Mouse (Mus musculus): ENCODE results near the gene Gm10142. TPM values are rescaled to one million over a fixed set of nuclear protein-coding genes. Genes with fewer than 3 reads are reported as not detected.
"Not testable (repeated sequence)": the region's sequence is repeated elsewhere in the genome, so short reads cannot be mapped to it uniquely, and the experiment has no call there.

Gm10142 gene
- total RNA-seq (2015; ENCODE audit: low replicate concordance) = not detected in 2 replicates
- total RNA-seq (2017; ENCODE audit: low replicate concordance) = not detected in 2 replicates

DNA sequence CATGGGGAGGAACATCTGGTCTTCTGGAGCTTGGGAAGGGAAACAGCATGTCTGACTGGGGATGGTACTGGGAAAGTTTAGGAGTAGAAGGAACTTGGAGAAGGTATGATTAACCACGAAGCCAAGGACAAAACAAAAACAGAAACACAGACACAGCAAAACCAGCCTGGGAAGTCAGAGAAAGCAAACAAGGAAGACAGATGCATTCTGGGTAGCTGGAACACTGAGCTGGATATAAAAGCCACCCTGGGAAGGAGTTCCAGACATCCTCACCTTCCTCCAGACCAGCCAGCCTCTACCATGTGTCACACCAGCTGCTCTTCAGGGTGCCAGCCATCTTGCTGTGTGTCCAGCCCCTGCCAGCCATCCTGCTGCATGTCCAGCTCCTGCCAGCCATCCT, at the start of gene Gm10142:
TSS of gene Gm10142 (plus strand) at position 301 of the 400 bp plus-strand sequence.
- no peak for ATAC-seq (replicated peaks; ENCODE audit: low FRiP score, poor library complexity, severe bottlenecking)

DNA sequence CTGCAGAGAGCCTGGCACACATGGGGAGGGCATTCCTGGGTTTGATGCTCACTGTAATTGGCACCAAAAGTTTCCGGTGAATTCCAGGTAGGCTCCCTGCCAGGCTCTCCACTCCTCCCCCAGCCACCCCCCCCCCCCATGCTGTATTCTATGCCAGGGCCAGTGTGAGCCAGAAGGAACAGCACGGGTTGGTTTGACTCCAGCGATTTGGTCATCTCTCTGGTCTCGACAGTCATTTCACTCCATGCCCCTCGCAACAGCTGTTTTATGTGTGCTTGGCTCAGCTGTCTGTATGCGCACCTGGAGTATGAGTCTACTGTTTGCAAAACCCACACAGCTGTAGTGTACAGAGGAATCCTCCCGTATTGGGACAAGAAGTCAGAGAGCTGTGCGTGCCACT, 49.3 kb upstream of the Gm10142 start:
- ATAC-seq (replicated peaks; ENCODE audit: low FRiP score, poor library complexity, severe bottlenecking) = no peak

DNA sequence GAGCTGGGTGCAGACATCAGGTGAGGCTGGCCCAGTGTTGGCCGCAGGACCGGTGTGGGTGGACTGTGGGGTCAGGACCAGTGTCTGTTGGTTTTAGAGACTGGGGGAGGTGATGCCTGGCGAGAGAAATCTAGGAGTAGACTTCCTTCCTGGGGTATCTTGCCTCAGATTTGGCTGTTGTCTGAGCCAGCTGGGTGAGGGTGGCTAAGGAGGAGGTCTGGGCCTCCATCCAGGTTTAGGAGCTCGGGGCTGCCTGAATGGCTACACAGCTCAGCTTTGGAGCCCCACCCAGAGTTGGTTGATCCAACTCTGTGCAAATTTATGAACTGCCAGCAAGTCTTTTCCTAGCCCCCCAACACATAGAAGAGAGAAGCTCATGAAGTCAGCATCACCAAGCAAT, 48.2 kb upstream of the Gm10142 start:
- no peak for ATAC-seq (replicated peaks; ENCODE audit: low FRiP score, poor library complexity, severe bottlenecking)

DNA sequence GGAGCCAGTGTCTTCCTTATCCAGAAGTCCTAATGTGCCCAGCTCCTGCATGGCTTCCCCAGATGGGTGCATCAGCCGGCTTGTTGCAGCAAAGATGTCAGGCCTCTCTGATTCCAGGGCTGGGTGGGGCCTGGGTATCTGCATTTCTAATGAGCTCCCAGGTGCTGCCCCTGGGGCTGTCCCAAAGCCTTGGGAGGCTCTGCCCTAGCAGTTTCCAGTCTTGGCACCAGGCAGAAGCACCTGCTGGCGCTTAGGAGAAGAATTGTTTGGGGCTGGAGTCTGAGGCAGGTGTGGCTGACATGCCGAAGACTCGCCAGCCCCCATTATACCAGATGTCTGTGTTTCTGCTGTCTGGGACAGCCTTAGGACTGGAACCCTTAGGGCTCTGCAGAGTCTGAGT, 44.9 kb upstream of the Gm10142 start:
- no peak for ATAC-seq (replicated peaks; ENCODE audit: low FRiP score, poor library complexity, severe bottlenecking)

DNA sequence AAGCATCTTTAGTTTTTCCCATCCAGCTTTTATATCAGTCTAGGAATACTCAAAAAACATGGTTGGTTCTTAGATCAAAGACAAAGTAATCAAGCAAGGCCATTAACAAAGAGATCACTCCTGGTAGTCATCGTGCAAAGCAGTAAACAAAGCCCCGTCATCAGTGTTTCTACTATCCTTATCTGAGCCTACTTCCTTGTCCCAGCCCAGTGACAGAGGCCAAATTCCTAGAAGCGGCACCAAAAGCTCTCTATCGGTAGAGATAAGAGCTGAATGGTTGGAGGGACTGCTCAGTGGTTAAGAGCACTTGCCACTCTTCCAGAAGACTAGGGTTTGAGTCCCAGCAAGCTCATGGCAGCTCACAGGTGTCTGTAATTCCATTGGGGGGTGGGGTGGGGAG, 44.1 kb upstream of the Gm10142 start:
- ATAC-seq (replicated peaks; ENCODE audit: low FRiP score, poor library complexity, severe bottlenecking) = no peak

DNA sequence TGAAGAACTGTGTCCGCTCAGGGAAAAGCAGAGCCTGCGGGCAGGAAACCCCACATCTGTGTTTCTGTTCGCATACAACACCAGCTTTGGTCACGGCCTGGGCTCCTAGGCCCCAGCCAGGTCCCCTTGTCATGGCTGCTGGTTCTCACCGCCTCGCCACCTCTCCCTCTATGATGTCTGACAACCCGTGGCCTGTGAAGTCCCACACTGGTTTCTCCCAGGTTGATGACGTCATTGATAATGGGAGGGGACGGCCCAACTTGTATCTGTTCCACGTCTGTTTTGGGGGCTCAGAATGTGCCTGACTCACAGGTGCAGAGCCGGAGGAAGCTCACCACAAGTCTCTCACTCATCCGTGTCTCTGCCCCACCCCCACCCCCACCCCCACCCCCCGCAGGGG, 41.8 kb upstream of the Gm10142 start:
- ATAC-seq (replicated peaks; ENCODE audit: low FRiP score, poor library complexity, severe bottlenecking) = no peak

DNA sequence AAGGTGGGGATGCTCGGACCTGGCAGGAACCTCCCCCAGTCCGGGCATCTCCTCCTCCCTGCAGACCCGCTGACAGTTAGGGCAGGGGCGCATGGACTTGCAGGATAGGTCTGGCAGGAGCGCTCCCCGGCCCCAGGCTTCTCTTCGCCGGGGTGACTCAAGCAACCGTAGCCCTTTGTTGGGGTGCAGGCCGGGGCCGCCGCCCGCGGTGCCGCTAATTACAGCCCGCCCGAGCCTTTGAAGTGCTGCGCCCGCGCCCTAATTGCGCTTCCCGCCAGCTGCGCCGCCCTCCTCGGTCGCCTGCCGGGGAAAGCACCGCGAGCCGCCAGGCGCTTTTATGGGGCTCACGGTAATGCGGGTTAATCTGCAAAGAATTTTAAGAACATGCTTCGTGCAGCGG, 38.0 kb upstream of the Gm10142 start:
- no peak for ATAC-seq (replicated peaks; ENCODE audit: low FRiP score, poor library complexity, severe bottlenecking)

DNA sequence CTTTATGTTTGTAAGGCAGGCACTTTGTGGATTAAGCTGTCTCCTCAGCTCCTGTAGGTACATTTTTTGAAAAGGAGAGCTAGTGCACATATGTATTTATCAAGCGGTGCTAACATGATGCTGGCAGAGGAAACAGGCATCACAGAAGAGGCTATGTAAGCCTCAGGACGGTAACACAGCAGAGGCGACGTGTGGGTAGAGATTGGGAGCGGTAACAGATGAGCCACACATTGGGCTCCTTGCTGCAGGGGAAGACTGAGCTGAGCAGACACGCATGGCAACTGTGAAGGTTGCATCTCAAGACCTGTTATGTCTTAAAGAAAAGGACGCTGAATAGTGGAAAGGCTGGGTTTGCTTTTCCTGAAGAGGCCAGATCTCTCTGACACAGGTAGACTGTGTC, 32.6 kb upstream of the Gm10142 start:
- no peak for ATAC-seq (replicated peaks; ENCODE audit: low FRiP score, poor library complexity, severe bottlenecking)

DNA sequence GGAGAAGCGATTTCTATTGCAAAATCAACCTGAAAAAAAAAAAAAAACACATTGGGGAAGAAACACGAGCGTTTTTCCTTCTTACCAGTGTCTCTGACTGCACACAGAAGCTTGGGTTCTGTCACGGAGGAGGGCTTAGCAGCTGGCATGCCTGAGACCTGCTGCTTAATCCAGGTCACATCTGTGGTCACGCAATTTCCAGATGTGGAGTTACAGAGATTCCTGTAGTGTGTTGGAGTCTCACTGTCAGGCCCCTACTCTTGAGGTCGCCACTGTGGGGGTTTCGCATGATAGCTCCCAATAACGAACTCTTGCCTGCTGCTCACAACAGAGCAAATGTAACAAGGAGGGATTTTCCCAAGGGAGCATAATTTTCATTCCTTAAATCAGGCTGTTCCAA, 31.4 kb upstream of the Gm10142 start:
- ATAC-seq (replicated peaks; ENCODE audit: low FRiP score, poor library complexity, severe bottlenecking) = no peak

DNA sequence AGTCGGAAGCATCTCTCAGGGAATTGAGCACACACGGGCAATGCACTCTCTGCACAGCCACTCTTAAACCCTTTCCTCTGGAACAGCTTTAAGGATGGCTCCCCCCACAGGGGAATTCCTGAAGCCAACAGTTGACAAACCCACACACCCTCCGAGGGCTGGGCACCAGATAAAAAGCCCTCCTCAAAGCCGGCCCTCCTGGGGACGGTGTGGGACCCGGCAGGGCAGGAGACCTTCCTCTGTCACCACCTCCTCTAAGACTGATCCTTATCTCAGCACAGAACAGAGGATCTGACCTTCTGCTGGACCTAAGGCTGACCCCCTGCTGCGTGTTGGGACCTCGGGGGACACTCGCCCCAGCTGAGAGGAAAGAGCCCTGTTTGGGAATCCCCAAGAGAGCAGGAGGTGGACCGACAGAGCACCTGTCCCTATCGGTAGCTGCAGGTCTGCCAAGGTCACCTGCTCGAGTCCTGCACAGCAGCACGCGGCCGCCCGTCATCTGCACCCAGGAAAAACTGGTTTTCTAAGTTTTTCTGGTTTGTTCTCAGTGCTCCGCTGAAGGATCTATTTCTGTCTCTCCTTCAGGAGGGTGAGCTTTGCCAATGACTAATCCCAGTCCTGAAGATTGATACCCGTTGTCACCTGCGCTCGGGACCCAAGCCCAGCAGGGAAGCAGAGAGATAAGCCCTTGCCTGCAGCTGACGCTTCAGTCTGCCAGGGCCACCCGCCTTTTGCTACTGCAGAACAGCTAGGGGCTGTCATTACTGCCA, 29.5 kb upstream of the Gm10142 start, which contains the start of gene Tspear:
TSS of gene Tspear (plus strand) at position 675 of the 770 bp plus-strand sequence.
- no peak for ATAC-seq (replicated peaks; ENCODE audit: low FRiP score, poor library complexity, severe bottlenecking)

DNA sequence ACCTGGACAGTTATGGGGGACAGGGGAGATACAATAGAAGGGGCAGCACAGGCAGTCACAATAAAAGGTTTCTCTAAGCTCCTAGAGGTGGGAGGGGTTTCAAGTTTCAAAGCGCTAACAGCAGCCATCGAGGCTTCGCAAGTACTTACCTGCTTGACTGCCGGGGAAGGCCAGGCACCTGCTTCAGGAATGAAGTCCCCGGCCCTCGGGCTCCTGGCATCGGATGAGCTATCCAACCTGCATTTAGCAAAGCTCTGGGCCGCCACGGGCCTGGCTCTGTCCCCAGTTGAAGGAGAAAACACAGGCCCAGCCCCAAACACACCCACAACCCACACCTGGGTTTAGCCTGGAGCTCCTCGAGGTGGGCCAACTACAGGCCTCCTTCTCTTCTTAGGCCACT, 28.6 kb upstream of the Gm10142 start:
- no peak for ATAC-seq (replicated peaks; ENCODE audit: low FRiP score, poor library complexity, severe bottlenecking)

DNA sequence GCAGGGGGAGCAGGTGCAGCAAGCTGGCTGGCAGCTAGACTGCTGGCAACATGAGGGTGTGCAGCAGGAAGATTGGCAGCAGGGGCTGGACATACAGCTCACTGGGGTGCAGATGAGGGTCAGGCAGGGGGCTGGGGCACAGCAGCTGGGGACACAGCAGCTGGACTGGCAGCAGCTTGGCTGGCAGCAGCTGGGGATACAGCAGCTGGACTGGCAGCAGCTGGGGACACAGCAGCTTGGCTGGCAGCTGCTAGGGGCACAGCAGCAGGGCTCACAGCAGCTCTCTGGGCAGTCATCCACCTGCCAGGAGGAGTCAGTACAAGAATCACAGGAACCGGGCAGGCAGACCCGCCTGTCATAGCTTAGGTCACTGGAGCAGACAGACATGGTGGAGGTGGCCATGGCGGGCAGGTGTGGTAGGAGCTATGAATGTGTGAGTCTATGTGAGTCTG, 25.2 kb upstream of the Gm10142 start, which contains the start of gene Gm19402:
TSS of gene Gm19402 (minus strand) at position 402 of the 452 bp plus-strand sequence.
- not testable (repeated sequence) for ATAC-seq (replicated peaks; ENCODE audit: low FRiP score, poor library complexity, severe bottlenecking)

DNA sequence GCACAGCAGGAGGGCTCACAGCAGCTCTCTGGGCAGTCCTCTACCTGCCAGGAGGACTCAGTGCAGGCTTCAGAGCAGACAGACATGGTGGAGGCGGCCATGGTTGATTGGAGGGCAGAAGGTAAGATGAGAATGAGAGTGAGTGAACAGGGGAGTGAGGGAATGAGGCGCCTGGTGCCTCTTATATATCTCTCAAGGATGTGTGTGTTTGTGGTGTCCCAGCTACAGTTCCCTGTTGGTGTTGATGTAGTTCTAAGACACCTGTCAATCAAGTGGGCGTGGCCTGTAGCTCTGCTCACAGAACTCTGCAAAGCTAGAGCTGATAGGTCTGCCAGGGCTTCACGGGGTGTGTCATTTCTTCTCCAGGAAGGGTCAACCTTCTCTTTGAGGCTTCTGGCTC, 18.5 kb upstream of the Gm10142 start, which contains the start of gene Gm9508:
TSS of gene Gm9508 (minus strand) at position 101 of the 400 bp plus-strand sequence.
- ATAC-seq (replicated peaks; ENCODE audit: low FRiP score, poor library complexity, severe bottlenecking) = no peak

DNA sequence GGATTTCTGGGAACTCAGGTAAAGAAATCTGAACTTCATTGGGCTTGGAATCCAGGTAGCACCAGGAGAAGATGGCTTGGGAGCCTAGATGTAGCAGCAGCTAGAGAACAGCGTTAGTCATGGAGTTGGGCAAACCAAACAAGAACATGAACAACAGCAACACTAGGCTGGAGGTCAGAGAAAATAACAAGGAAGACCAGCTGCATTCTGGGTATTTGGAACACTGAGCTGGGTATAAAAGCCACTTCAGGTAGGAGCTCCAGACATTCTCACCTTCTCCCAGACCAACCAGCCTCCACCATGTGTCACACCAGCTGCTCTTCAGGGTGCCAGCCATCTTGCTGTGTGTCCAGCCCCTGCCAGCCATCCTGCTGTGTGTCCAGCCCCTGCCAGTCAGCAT, 9.3 kb upstream of the Gm10142 start, which contains the start of gene Gm10272:
TSS of gene Gm10272 (plus strand) at position 301 of the 400 bp plus-strand sequence.
- no peak for ATAC-seq (replicated peaks; ENCODE audit: low FRiP score, poor library complexity, severe bottlenecking)

DNA sequence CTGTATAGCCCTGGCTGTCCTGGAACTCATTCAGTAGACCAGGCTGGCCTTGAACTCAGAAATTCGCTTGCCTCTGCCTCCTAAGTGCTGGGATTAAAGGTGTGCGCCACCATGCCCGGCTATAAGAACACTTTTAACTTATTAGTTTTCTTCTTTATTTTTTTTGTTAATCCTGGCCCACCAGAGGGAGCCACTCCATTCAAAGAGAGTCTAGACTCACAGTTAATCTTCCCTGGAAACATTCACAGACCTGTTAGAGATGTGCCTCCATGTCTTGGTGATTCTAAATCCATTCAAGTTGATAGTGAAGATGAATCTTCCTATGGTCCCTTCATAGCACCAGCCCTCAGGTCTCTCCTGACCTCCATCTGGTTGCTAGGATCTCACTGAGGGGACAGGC, 5.8 kb upstream of the Gm10142 start:
- ATAC-seq (replicated peaks; ENCODE audit: low FRiP score, poor library complexity, severe bottlenecking) = no peak

DNA sequence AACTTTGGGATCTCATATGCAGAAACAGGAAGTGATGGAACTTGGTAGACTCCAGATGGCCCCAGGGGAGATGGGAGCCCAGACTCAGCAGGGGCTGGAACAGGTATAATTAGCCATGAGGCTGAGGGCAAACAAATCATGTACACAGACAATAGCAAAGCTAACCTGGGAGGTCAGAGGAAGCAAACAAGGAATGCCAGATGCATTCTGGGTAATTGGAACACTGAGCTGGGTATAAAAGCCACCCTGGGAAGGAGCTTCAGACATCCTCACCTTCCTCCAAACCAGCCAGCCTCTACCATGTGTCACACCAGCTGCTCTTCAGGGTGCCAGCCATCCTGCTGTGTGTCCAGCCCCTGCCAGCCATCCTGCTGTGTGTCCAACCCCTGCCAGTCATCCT, 4.5 kb upstream of the Gm10142 start, which contains the start of gene Gm10024:
TSS of gene Gm10024 (plus strand) at position 301 of the 400 bp plus-strand sequence.
- not testable (repeated sequence) for ATAC-seq (replicated peaks; ENCODE audit: low FRiP score, poor library complexity, severe bottlenecking)

DNA sequence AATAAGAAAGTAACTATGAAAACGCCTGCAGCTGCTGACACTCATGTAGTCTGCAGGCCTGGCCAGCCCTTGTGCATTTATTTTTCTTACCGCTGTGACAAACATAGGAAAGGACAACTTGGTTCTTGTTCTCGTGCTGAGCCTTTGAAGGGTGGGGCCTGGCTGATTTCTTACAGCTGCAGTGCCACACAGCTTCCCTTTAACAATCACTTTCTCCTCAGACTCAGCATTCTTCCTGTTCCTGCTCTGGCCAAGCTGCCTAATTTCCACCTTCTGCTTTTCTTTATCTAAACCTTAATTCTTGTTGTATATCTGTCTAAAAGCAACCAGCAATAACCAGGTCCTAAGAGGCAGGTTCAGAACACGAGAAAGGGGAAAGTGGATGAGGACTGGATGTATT, 1.9 kb upstream of the Gm10142 start:
- ATAC-seq (replicated peaks; ENCODE audit: low FRiP score, poor library complexity, severe bottlenecking) = no peak

DNA sequence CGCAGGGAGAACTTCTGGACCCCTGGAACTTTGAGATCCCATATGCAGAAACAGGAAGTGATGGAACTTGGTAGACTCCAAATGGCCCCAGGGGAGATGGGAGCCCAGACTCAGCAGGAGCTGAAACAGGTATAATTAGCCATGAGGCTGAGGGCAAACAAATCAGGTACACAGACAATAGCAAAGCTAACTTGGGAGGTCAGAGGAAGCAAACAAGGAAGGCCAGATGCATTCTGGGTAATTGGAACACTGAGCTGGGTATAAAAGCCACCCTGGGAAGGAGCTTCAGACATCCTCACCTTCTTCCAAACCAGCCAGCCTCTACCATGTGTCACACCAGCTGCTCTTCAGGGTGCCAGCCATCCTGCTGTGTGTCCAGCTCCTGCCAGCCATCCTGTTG, 4.7 kb downstream of the Gm10142 start, which contains the start of gene Krtap12-1:
TSS of gene Krtap12-1 (plus strand) at position 301 of the 400 bp plus-strand sequence.
- not testable (repeated sequence) for ATAC-seq (replicated peaks; ENCODE audit: low FRiP score, poor library complexity, severe bottlenecking)

DNA sequence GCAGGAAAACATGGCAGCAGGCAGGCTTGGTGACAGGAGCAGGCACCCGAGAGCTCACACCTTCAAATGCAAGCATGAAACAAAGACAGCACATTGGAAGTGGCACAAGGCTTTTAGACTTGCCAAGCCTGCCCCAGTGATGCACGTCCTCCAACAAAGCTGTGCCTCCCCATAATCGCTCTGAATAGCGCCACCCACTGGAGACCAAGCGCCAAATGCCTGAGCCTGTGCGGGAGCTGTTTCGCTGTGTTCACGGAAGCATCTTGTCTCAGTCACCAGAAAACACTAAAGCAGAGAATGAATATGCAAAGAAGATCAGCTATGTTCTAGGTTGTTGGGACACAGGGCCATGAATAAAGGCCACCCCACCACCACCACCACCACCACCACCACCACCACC, 9.2 kb downstream of the Gm10142 start:
- no peak for ATAC-seq (replicated peaks; ENCODE audit: low FRiP score, poor library complexity, severe bottlenecking)

DNA sequence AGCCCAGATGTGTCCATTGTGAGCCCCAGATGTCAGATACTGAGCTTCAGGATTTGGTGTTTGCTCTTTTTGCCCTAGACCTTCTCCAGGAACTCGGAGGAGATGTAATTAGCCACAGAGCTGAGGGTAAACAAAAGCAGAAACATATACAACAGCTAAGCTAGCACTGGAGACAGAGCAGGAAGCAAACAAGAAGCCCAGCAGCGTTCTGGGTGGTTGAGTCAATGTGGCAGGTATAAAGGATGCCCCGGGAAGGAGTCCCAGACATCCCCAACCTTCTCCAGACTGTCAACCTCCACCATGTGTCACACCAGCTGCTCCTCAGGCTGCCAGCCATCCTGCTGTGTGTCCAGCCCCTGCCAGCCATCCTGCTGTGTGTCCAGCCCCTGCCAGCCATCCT, 10.6 kb downstream of the Gm10142 start, which contains the start of gene Gm10100:
TSS of gene Gm10100 (plus strand) at position 301 of the 400 bp plus-strand sequence.
- ATAC-seq (replicated peaks; ENCODE audit: low FRiP score, poor library complexity, severe bottlenecking) = no peak

DNA sequence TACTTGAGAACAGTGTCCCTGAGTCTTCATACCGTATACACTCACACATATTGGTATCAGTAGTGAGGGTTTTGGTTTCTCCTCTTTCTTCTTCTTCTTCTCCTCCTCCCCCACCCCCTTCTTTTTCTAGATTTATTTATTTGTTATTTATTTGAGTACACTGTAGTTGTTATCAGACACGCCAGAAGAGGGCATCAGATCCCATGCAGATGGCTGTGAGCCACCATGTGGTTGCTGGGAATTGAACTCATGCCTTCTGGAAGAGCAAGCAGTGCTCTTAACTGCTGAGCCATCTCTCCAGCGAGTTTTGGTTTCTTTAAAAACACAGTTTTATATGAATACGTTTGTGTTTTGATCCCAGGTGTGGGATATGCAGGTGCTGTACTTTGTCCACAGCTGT, 12.7 kb downstream of the Gm10142 start:
- ATAC-seq (replicated peaks; ENCODE audit: low FRiP score, poor library complexity, severe bottlenecking) = no peak
